Mouse (Mus musculus): Measurements from ENCODE around the gene Nubp2. TPM values are rescaled to one million over a fixed set of nuclear protein-coding genes. Genes with fewer than 3 reads are reported as not detected.

Gene Nubp2
- total RNA-seq, 2 experiments from 2014 or later: 32.7 to 33.6 TPM

DNA sequence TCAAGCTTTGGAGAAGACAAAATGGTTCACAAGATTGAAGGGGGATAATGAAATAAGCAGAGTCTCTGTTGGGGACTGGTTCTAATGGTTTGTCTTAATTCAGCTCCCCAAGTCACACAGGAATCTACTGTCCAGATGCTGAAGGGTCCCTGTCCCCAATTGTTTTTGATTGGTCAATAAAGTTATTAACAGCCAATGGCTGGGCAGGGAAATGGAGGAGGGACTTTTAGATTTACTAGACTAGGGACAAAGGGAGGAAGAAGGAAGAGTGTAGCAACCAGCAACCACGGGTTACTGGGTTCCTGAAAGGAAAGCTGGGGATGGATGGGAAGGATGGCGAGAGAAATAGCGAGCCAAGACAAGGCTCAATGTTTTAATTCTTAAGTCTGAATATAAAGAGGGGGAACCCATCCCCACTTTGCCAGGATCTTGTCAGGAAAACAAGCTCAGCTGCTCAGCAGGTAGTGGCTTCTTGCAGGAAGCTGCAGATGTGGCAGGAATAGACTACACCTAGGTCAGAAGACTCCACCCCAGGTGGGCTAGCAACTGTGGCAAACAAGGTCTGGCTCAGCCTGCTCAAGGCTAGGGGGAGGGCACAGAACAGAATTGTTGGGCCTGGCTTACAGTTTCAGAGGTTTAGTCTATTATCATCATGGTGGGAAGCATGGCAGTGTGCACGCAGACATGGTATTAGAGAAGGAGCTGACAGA is 12.3 kb downstream of the Nubp2 start:
- intact Hi-C loops (cut with DNase I): no loop called here
- DNase-seq (ENCODE audit: low spot score in 2 of 2): no peak

DNA sequence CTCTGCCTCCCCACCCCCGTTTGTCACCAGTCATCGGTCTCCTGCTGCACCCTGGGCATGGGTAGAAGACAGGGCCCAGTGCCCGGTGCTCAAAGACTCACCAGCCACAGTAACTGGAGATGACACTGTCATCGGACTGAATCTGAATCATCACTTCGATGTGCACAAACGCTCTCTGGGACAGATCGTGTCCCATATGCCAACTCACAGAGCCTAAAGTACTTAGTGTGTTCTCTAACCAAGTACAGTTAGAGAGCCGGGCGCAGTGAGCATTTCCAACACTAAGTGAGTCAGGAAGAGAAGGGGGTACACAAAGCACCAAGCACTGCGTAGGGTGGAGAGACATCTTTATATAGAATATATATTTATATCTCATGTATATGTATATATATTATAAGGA is 18.2 kb downstream of the Nubp2 start:
- intact Hi-C loops (cut with DNase I): no loop called here

DNA sequence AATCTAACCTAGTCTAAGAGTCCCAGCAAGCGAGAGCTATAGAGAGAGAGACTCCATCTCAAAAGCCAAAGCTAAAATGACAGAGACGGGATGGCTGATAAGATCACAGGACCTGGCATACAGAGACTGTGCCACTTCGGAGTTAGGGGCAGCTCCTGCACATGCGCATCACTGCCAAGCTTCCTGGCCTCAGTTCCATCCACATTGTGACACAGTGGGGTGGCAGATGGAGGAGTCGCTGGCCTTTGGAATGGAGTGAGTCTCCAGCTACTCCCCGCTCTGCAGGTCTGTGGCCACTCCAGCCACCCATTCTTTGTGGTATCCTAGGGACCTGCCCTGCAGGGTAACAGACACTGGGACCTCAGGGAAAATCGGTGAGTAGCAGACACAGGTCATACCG is 20.4 kb downstream of the Nubp2 start, which contains the start of gene Igfals:
Gene Igfals (plus strand): TSS at position 222 of the 400 bp plus-strand sequence.
- no peak for DNase-seq (ENCODE audit: low spot score in 2 of 2)
- intact Hi-C loops (cut with DNase I): no loop called here

More for the DNA sequence above, 18.2 kb downstream of the Nubp2 start:
- peak in 1 of 2 experiments; percentile 82 for DNase-seq (ENCODE audit: low spot score in 2 of 2)

DNA sequence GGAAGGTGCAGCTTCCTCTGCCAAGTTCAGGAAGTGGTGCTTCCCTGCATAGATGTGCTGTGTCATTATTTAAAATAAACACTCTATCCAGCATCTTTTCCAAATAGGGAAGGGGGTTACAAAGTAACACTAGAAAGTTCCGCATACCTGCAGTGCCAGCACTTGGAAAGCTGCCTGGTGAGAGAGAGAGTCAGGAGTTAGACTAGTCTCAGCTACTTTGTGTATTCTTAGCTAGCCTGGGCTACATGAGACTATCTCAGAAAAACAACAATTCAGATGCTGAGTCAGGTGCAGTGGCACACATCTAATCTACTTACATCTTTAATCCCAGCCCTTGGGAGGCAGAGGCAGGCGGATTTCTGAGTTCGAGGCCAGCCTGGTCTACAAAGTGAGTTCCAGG is 24.4 kb downstream of the Nubp2 start:
- intact Hi-C loops (cut with DNase I): no loop called here
- no peak for DNase-seq (ENCODE audit: low spot score in 2 of 2)

DNA sequence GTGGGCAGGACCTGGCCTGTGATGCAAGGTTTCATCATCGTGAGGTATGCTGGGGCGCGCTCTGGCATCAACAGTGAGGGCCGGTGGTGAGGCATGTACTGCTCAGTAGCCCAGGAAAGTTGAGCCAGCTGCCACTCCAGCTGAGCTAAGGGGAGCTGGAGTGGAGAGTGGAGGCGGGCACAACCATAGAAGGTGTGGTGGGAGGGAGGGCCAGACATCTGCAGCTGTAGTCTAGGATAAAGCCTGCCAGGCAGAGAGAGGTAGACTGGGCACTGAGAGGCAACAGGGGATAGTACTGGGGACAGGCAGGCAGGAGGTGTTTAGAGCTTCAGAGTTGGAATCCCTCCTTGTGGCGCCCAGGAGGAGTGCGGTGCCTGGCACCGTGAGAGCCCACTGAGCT is 26.1 kb downstream of the Nubp2 start:
- DNase-seq (ENCODE audit: low spot score in 2 of 2): no peak

DNA sequence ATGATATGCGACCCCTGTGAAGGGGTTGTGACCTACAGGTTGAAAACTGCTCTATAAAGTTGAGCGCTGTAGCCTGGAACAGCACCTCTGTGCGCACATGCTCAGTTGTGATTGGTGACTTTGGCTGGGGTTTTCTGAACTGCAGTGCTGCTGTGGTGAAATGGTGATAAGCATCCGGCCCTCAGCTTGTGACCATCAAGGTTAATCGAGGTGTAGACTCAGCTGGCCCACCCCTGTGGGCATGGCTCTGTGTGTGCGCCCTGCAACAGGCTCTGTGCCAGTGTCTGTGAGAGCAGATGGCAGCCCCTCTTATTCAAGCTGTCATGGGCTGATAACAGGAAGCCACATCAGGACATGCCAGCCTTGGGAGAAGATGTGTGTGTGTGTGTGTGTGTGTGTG is 27.2 kb downstream of the Nubp2 start:
- no peak for DNase-seq (ENCODE audit: low spot score in 2 of 2)
- intact Hi-C loops (cut with DNase I): no loop called here

More for the DNA sequence above, 26.1 kb downstream of the Nubp2 start:
- intact Hi-C loops (cut with DNase I): no loop called here

DNA sequence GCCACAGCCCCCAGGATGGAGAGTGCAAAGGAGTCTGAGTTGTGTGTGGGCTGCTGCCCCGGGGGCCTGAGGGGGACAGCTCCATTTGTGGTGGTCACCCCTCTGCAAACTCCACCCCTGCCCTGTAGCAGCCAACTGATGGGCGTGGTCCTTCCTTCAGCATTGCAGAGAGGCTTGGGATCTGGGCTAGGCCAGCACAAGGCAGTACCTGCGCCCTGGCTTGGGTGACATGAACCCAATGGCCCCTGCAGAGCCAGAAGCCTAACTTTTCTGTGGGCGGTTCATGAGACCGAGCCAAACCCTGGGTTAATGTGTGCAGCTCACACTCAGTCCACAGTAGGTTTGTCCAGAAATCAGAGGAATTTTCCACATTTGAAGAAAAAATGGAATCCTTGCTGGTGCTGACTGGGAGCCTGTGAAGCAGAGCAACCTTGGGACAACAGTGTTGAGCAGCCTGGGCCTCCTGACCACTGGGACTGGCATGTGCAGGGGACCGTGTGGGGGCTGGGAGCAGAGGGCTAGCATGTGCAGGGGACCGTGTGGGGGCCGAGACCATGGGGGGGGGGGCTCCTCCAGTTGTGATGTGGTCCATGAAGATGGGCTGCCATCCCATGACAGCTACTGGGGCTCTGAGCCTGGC is 28.2 kb downstream of the Nubp2 start:
- DNase-seq (ENCODE audit: low spot score in 2 of 2): no peak
- intact Hi-C loops (cut with DNase I): no loop called here

DNA sequence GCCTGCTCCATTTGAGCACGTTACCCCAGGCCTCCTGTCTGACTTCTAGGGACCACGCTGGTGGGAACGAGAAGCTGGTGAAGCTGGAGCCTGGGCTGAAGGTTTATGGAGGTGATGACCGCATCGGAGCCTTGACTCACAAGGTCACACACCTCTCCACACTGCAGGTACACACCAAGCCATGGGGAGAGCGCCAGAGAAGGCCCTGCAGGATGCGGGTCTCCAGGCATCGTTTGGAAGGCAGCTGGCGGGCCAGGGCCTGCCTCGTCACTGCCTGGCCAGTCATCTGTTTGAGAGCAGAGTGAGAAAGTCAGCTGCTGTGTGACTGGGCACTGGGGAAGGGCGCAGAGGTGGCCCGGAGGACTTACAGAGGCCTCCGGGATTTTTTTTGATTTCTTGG is 29.6 kb downstream of the Nubp2 start:
- intact Hi-C loops (cut with DNase I): no loop called here
- DNase-seq (ENCODE audit: low spot score in 2 of 2): no peak

DNA sequence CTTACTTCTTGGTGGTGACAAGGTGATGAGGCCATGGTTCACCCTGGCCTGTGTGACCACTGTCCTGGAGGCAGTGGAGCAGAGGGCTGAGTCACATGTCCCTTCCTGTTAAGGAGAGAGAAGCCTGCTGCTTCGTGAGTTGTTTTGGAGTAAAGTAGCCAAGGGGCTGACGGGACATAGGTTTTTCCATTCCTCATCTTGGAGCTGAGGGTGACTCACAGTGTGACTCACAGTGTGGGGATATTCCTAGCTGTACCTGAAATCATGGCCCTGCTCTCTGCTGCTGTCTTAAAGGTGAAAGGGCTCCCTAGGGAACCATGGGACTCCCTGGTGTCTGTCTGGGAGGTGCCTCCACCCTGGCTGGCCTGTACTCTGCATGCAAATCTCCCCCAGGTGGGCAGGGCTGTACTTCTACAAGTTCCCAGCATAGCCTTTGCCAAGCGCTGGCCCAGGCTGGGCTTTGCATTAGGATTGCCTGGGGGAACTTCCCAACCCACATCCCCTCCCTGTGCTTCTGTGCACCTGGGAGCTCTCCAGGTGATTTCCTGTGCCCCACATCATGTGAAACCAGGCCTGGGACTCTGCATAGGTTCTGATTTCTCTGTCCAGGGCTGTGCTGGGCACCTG is 30.2 kb downstream of the Nubp2 start:
- DNase-seq (ENCODE audit: low spot score in 2 of 2): peak in 1 of 2 experiments; percentile 36
- intact Hi-C loops (cut with DNase I): no loop called here

DNA sequence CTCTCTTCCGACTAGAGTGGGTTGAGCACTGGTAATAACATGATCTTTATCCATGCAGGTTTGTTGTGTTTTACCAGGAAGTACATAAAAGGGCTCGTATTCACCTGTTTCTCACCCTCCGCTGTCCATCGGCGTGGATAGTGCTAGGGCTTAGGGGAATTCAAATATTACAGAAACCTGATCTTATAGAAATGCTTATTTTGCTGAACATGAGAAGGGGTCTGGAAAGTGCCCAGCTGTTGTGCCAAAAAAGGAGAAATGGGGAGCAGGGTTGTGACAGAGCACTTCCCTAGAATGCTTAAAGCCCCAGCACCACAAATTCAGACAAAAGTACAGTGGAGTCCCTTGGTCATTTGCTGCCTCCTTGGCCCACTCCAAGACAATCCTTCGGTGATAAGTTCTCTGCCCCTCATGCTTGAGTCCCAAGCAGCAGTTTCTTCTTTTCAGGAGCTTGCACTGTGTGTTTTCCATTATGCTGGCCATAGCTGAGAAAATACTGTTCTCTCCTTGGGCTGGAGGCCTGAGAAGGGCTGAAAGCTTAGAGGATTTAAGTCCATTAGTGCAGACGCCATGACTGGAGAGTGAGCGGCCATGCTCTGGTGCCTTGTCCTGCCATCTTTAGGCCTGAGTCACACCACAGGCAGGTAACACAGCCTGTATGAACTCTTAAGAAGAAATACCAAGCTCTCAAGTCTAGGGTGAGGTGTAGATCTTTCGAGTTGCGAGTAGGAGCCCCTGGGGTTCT is 34.6 kb downstream of the Nubp2 start:
- intact Hi-C loops (cut with DNase I): no loop called here
- DNase-seq (ENCODE audit: low spot score in 2 of 2): no peak

DNA sequence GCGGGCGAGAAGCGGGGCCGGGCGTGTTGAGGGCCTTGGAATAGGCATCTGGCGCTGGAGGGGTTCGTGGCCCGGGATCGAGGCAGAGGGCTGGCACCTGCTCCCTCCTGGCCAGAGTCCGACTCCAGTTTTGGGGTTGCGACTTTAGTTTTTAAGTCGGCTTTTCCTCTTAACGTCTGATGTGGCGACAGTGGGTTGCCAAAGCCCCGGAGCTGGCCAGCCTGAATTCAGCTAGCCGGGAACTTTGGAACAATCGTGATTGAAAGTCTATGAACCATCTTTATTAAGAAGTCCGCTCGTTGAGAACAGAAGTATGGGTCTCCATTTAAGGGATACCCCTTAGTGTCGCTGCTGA is 35.4 kb downstream of the Nubp2 start:
- intact Hi-C loops (cut with DNase I): no loop called here
- no peak for DNase-seq (ENCODE audit: low spot score in 2 of 2)

DNA sequence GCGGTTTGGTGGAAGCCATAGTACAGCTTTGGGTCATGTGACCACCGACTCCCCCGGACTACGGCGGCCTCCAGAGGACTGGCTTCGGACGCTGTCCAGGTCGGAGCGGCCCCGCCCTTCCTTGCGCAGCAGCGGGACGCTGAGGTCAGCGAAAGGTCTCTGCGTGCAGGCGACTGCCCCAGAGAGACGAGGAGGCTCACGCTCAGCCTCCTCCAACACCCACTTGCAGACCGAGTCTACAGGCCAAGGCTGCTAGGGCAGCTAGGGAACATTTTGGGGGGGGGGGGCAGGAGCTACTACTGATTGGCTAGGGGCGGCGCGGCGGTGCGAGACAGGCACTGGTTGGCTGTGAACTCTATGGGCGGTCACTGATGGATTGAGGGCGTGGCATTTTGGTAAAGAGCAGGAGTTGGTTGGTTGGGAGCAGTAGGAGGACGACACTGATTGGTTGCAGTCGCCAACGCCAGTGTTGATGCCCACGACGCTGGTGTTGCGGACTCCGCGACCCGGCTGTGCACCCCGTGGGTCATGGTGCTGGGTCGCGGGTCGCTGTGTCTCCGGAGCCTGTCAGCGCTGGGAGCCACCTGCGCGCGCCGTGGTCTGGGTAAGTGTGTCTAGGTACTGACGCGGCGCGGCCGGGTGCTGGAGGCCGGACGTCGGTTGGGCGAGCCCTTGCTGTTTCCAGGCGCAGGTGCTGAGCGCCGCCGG is 35.9 kb downstream of the Nubp2 start, which contains the start of gene Fahd1:
Gene Fahd1 (minus strand): TSS at position 300 of the 708 bp plus-strand sequence.
- intact Hi-C loops (cut with DNase I): no loop called here
- peak; percentile 96 to 99 for DNase-seq (ENCODE audit: low spot score in 2 of 2)

DNA sequence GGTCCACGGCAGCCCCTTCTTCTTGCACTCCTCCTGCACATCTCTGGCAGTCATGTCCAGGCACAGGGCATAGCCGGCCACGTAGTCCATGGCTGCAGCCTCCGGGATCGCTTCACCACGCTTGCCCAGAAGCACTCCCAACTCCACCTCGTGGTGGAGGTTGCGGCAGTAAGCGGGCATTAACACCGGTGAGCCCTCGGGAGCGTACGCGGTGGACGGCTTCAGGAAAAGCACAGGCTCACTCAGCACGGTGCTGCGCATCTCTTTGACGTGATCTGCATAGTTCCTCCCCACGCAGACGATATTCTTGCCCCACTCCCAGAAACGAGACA is 36.5 kb downstream of the Nubp2 start:
- intact Hi-C loops (cut with DNase I): no loop called here
- DNase-seq (ENCODE audit: low spot score in 2 of 2): no peak

DNA sequence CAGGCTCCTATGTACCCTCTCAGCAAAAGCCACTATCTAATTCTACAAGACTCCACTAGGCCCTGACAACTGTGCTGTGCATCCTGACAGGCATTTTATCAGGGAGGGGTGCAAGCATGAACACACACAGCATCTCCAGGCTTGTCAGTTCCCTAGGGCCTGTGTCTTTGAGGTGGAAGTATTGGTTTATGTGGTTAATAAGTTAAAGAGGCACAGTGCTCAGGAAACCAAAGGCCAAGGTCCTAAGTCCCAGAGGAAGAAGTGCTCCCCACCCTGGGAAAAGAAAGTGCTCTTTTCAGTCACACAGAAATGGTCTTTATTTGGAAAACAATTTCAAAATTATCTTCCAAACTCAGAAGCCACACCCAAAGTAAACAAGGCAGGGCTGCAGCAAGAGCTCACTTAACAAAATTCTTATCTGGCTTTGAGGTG is 37.5 kb downstream of the Nubp2 start:
- intact Hi-C loops (cut with DNase I): no loop called here
- DNase-seq (ENCODE audit: low spot score in 2 of 2): no peak

DNA sequence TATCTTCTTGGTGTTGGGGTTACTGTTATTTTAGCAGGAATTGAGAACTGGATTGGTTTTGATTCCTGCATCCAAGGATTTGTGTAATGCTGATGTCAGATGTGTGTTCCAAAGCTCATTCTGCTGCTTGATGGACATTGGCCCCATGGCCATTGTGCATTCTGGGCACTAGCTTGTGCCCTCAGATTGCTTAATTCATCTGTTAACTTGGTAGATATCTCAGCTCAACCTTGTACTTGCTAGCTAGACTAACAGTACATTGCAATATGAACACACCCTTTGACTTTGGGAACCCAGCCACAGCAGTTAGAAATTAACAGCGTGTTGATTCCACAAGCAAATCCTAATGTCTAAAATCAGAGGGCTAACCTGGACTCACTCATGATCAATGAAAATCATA is 38.8 kb downstream of the Nubp2 start:
- intact Hi-C loops (cut with DNase I): no loop called here
- DNase-seq (ENCODE audit: low spot score in 2 of 2): no peak

DNA sequence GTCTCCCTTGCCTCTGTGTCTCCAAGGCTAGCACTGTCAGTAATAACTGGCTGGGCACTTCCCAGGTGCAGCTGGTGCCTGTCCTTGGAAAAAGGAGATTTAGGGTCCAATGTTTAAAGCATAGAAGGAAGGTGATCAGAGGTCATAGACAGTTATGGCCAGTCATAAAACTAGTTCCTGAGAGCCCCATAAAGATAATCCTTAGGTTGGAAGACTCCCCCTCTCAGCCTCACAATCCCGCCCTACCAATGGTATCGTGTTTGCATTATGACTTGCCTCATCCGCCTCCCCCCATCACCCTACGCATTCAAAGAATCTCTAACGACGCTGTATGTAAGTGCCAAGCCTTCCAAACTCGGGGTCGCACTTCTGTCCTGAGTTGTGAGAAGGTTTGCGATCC is 41.6 kb downstream of the Nubp2 start:
- intact Hi-C loops (cut with DNase I): no loop called here
- DNase-seq (ENCODE audit: low spot score in 2 of 2): no peak

DNA sequence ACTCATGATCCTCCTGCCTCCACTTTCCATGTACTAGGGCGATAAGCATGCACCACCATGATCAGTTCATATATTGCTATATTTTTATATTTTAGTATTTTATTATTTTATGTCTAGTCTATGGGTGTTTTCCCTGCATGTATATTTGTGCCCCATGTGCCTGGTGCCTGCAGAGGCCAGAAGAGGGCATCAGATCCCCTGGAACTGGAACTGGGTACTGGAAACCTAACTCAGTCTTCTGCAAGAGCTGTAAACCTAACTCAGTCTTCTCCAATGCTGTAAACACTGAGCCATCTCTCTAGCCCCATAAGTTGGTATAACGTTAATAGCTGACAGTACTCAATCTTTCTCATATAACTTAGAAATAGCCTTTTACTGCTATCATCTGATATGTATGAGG is 43.5 kb downstream of the Nubp2 start:
- DNase-seq (ENCODE audit: low spot score in 2 of 2): no peak
- intact Hi-C loops (cut with DNase I): no loop called here

DNA sequence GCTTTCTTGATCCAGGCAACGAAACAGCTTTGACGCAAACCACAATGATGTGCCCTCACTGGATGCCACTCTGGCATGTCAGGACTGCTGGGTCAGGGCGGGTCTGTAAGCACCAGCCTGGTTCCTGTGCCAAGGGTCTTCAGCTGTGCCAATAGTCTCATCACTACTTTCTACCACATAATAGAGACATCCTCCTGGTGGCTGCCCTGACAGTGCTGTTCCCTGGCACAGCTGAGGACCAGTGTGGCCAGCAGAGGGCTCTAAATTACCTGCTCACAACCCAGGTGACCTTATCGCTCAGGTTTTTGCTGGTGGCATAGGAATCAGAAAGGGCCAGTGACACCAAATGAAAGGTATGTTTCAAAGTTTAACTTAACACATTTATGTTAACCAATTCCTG is 45.0 kb downstream of the Nubp2 start:
- intact Hi-C loops (cut with DNase I): no loop called here

DNA sequence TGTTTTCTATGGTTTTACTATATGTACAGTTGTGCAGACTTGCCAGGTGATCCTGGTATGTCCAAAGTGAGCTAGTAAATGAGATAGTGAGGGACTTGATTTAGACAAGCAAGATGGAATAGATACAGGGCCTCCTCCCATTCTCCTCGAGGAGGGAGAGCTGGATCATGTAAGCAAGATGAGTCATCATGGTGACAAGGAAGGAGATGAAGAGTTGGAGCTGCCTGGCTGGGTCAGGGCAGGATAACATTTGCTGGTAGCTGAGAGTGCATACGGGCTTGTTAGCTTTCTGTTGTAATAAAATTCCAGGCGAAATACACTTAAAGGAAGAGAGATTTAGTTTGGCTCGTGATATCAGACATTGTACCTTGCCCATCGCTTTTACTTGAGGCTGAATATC is 45.8 kb downstream of the Nubp2 start:
- intact Hi-C loops (cut with DNase I): no loop called here
- no peak for DNase-seq (ENCODE audit: low spot score in 2 of 2)

More for the DNA sequence above, 45.0 kb downstream of the Nubp2 start:
- no peak for DNase-seq (ENCODE audit: low spot score in 2 of 2)

DNA sequence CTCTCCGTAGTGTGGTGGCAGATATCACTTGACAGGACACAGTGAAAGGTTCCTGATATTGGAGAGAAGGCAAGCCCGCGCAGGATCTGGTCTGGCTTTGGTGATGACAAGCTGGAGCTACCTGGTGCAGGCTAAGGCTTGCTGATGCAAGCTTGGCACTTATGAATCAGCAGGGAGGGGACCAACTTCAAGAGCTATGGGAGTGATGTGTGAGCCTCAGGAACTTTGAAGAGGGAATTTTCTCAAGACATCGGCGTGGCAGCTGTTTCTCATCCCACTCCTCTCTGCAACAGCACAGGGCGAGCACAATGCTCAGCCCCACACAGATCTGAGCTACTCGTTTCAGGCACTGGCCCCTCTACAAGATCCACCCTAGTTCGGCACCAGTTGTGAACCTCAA is 46.3 kb downstream of the Nubp2 start, which contains the start of gene Hagh:
Gene Hagh (plus strand): TSS at position 302 of the 400 bp plus-strand sequence.
- intact Hi-C loops (cut with DNase I): no loop called here
- DNase-seq (ENCODE audit: low spot score in 2 of 2): peak in 1 of 2 experiments; percentile 58

All from left cerebral cortex, postnatal 25 days (tissue).